Mouse (Mus musculus) hindlimb bud, embryonic 11.5 days (tissue): ENCODE data around the gene Tas2r103.

Source experiments
- DNase-seq: peaks from one replicate; pipeline ENCODE4 v3.0.0-alpha.2; 2012; ENCODE audit warnings: low read depth, low spot score; ENCODE audit errors: extremely low spot score

Gene Tas2r103

DNA sequence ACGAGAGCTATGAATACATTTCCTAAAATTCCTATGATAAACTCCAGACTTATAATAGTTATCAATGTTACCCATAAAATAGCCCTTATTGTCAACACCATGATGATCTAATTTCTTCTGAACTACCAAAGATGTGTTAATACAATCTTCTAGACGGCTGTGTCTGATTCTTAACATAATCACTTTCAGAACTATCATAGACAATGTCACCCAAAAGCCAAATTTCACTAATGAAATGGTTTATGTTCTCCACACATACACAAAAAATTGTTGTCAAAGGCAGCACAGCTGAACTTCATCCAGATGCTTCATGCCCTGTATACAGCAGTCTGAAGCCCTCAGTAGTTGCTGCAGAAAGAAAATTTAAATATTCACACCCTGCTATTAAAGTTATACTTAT lies at the start of gene Tas2r103:
Tas2r103 (minus strand) TSS at position 101 of the 400 bp plus-strand sequence.
- no peak for DNase-seq

DNA sequence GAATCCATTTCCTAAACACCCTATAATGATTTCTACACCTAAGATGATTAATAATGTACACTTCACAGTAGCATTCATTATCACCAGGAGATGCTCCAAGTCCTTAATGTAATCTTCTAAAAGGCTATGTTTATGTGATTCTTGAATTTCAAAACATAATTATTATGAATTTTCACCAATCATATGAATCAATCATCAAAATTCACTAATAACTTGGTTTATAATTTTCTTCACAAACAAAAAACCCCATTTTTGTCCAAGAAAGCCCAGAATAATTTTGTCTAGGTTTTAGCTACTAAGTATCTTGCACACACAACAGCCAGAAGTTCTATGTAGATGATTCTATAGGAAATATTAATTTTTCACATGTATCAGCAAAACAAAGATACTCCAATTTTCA lies 18.8 kb upstream of the Tas2r103 start, which contains the start of gene Tas2r140:
Tas2r140 (minus strand) TSS at position 101 of the 400 bp plus-strand sequence.
- no peak for DNase-seq
